Mouse (Mus musculus) bone marrow macrophage, adult 2 months (primary cell): ENCODE results near the gene Arfgef3.

Experiments used
- CTCF ChIP-seq: IDR thresholded peaks from 2 replicates; pipeline ENCODE4 v1.5.1; 2012; ENCODE audit warnings: low read depth, mild to moderate bottlenecking, low read length, moderate library complexity
- POLR2A ChIP-seq: IDR thresholded peaks from 2 replicates; pipeline ENCODE4 v1.6.1; 2012; ENCODE audit warnings: mild to moderate bottlenecking, low read depth, low read length, borderline replicate concordance

DNA sequence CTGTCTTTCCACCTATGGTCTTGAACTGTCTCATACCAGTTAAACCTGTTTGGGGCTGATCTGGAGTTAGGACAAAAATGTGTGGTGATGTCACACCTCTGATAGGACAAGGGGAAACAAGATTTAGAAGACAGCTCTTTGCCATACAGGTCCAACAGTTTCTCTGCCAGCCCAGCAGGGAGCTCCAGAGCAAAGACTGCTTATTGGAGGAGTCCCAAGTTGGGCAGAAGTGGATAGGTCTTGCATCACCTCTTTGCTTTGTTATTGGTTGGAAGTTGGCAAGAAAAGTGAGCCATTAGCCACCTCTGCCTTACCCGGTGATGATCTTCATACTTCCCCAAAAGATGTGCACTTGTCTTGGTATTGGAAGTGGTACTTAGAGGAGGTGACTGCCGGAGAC, 206.9 kb downstream of the Arfgef3 start:
- TF ChIP-seq CTCF (no peak), POLR2A (no peak)
